Mouse (Mus musculus): ENCODE data around the gene Thsd7a.

The Thsd7a gene

DNA sequence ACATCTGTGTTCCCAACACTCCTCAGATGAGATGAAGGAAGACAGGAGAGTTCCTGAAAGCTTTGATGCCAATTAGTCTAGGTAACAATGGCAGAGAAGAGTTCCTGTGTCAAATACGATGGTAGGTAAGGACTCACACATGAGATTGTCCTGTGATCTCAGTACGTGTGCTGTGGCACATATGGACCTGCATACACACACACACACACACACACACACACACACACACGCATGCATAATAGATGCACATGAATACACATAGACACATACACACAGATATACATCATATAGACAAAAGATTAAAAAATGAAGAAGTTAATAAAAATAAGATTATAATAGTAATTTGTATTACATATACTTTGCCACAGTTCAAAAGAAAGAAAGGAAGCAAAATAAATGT, 56.0 kb downstream of the Thsd7a start:
- DNase-seq (ENCODE audit: low read depth, low spot score): no peak

DNA sequence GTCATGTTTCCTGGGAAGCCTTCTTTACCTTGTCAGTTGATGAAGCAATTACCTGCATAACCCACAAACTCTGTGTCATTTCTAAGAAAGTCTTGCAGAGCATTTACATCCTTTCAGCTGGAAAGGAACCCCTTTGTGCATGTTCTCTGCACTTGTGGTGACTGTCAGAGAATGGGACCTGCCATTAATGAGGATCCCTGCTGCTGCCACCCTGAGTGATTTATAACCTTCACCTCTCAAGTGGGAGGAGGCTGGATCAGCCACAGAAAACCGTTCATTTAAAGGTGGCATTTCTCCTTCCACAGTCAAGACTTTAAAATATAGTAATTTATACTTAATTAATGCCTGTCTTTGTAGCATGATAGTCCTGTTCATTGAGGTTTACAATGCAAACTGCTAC, 99.6 kb downstream of the Thsd7a start:
- DNase-seq (ENCODE audit: low read depth, low spot score): no peak

DNA sequence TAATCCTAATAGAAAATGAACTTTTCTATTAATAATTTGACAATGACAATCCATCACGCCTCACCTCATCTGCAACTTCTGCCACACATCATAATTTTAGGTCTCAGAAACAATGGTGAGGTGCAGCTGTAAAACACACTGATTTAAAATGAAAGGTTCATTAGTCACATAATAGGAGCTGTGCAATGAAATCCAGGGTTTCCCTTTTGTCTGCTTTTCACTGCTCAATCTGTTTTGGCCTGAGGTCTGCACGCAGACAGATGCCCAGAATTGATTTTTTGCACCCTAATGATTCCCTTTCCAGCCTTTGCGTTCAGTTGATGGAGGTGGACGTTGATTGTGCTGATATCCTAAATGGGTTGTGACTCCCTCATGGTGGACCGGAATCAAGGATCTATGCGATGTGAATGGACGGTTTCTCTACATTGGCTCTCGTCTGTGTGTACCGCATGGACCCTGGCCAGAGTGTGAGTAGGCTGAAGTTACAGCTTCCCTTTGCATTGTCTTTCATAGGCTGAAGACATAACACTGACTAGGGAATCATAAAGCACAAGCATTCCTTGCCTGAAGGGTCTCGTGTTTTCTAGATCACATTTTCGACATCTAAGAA, 120.5 kb downstream of the Thsd7a start:
- DNase-seq (ENCODE audit: low read depth, low spot score): no peak

DNA sequence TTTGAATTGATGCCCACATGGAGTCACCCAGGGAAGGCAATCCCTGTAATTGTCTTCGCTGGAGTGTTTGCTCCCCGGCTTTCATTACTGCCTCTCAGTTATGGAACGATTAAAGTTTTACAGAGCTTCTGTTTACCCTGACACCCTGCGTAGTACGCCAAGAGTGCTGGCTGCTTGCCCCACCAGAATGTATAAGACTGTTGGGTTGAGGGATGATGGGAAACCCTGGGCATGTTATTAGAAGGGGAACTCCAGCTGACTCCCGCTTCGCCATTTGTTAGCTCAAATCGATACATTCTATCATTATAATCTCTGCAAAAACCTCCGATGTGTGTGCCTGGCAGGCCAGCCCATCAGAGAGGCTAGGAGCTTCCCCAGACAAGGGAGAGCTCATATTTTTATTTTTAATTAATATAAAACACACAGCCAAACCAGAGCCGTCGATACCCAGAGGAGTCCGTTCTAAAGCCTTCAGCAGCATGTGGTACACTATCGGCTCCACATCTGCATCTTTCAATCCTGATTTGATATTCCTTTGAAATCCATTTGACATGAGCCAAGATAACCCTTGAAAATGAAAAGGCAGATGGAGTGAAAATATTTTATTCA, 142.5 kb downstream of the Thsd7a start:
- DNase-seq (ENCODE audit: low read depth, low spot score): no peak

DNA sequence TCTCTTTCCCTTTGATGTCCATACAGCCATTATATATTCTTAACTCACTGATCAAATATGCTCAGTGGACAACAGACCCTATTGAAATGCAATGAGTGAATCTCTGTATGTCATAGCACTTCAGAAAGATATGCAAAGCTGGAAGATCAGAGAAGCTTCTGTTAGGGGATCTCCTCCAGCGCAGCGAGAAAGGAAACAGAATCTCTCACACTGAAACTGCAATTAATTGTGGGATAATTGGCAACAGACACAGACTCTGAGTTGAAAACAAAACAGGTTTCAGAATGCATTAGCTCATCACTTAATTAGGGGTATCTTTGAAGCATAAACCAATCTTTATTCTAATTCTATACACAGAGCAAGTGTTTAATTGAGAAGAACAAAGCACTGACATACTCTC, 146.3 kb downstream of the Thsd7a start:
- no peak for DNase-seq (ENCODE audit: low read depth, low spot score)

DNA sequence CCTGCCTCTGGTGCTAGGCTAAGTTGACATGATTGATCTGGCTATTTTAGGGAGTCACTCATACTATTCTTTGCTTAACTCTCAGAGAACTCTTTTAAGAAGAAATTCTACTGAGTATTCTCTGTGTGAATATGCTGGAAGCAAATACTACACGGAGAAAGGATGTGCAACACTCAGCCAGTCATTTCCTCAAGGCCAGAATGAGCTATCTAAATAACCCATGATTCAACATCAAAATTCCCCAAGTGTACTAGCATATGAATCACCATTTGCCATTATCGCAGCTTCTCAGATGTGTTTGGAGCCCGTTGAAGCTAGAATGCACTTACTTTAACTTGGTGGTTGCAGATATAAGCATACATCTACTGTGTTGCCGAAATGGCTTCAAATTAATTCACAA, 147.0 kb downstream of the Thsd7a start:
- DNase-seq (ENCODE audit: low read depth, low spot score): no peak

DNA sequence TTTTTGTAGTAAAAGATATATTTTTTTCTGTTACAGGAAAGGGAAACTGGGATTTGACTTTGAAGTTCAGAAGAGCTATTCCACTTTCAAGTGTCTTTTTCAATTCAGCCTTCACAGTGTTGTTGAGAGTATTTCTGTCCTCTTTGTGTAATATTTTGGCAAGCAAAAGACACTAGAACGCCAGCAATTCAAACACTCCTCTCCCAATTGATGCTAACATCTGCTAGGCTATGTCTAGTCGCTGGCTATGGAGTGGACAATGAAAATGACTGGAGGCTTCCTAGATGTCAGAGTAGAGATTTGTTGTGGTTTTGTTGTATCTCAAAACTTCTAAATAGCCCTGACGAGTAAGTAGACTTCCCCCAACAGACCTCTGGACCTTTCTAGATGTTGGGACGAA, 164.8 kb downstream of the Thsd7a start:
- DNase-seq (ENCODE audit: low read depth, low spot score): no peak

DNA sequence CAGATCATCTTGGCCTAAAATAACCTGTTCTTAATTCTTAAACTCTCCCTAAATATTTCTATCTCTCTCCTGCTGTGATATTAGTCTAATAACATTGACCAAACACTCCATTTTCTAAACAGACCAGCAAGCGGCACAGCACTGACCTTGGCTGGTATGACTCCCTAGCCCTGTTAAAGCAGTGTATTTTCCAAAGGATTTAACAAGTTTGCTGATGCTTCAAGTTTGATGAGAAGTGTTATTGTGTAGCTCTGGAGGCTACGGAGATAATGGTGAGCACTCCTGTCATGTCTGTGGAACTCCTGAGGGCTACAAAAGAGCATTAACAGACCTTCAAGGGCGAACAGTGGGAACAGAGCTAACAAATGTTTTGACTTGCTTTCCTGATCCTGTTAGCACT, 168.1 kb downstream of the Thsd7a start:
- DNase-seq (ENCODE audit: low read depth, low spot score): no peak

DNA sequence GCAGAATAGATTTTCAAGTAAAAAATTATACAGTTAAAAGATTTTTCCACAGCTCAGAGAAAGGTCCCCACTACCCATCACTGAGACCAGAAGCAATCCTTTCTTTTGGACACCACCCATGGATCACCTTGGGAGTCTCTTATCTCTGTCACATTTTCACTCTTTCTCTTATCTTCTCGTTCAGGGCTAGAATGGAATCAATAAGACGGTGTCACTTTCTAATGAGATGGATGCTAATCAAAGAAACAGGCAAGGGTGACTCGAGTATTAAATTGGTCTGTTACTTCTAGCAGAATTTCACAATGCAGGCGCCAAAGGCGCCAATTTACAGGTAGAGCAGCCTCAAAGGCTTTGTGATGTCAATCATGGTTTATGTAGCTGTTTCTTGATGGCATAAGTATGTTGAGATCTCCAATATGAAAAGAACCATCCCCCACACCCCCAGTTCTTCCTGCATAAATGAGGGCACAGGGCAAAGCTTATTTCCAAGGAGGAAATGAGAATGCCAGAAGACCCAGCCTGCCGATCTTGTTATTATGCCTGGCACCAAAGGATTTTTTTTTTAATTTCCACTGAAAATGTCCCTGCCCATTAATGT, 173.5 kb downstream of the Thsd7a start:
- no peak for DNase-seq (ENCODE audit: low read depth, low spot score)

DNA sequence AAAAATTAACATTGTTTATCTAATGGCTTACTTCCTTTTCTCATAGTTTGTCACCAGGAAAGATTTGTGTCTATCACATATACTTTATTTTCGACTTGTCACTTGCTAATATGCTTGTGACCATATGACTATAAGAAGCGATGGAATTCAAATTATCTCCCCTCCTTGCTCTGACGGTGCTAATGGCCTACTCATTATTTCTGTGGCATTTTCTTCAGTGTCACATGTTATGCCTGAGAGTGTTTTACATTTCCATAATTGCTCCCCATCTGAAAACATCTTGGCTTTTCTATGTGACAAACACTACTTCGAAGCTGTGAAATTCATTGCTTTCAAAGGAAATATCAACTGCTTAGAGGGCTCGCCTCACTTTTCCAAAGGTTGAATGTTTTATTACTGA, 177.0 kb downstream of the Thsd7a start:
- no peak for DNase-seq (ENCODE audit: low read depth, low spot score)

DNA sequence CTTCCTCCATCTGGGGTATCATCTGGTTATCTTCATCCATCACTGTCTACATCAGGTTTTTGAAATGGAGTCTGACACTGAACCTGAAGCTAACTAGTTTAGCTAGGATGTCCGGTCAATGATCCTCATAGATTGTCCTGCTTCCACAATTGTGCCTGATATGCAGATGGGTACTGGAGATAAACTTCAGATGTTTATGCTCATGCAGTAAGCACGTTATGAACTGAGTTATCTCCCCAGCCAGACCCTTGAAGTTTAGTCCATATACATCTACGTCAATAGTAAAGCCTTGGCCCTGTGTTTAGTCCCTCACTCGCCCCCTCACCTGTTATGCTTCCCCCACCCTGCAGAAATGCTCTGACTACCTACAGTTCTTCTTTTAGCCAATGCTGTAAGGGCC, 184.1 kb downstream of the Thsd7a start:
- no peak for DNase-seq (ENCODE audit: low read depth, low spot score)

DNA sequence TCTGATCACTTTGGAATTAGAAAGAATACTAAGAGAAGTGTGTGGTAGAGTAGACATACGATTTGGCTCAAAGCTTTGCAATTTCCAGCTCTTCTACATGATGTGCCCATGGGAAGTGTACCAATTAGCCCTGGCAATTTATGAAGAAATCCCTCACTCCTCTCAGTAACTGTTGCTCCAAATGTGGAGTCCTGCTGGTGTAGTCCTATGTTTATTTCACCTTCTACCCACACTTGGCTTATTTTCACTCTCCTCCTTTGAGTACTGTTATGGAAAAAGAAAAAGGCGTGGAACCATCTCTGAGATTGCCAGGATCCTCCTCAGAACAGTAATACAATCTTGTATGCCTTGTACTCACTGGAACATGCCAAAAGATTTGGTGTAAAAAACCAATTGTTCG, 186.9 kb downstream of the Thsd7a start:
- DNase-seq (ENCODE audit: low read depth, low spot score): no peak

DNA sequence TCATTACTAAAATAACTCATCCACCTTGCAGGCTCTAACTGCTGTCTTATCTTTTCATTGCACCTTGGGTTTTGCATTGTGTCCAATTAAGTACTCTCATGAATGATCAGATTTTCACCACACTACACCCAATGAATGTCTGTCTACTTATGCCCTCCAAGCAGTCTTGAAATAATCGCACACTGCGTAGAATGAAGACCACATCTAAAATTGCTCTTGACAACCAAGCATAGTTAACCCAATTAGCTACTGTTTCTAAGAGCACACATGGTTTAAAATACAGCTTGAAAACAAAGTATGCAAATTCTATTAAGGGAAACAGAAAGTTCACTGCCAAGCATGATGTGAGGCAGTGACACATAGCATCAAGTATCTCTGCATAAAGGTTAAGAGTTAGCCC, 188.7 kb downstream of the Thsd7a start:
- DNase-seq (ENCODE audit: low read depth, low spot score): no peak

DNA sequence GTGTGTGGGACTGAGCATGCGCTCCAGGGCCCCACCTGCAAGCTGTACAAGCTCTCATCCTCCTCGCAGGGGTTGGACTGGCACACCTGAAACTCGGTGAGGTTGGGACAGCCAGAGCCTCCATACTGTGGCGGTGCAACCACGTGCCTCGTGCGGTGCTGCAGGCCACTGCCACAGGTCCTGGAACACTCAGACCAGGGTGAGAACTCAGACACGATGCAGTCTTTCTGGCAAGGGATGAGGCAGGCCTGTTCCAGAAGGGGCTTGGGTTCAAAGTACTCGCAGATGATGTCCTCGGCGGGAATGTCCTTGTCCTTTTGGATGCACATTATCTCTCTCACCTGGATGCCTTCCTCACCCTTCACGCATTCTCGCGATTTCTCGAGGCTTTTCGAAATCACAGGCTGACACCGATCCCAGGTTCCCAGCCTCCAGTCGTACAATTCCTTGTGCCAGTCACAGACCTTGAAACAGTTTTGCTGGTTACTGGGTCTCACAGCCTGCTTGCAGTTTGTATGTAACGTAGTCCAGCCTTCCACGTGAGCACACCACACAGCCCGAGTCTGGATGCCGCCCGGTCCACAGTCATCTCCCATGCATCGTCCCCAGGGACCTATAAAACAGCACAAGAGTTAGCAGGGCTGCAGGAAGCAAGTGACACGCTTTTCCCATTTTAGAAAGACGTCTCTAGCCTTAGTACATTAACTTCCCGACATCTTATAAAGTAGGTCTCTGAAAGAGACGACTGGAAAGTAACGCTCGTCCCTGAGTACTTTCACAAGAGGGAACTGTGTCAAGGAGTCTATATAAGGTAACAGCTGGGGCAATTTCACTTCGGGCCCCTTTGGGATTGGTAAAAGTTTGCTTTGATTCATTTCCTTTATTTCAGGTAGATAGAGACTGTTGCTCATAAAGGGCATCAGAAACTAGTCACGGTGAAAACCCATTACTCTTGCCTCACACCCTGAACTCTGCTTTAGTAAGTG, 193.8 kb downstream of the Thsd7a start:
- no peak for DNase-seq (ENCODE audit: low read depth, low spot score)

DNA sequence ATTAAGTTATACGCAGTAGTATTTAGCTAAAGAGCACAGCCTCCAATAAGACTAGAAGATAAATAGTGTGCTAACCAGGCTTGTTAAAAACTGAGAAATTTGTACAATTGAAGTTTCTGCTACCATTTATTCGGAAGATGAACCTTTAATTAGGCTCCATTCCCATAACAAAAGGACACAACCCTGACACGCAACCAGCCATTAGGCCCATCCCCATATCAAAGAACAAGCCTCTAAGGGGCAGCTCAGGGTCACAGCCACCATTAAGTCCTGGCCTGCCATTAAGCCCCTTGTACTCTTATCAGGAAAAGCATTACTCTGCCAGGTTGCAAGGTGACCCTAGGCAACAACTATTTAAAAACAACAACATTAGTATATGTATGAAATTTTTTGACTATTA, 198.0 kb downstream of the Thsd7a start:
- no peak for DNase-seq (ENCODE audit: low read depth, low spot score)

DNA sequence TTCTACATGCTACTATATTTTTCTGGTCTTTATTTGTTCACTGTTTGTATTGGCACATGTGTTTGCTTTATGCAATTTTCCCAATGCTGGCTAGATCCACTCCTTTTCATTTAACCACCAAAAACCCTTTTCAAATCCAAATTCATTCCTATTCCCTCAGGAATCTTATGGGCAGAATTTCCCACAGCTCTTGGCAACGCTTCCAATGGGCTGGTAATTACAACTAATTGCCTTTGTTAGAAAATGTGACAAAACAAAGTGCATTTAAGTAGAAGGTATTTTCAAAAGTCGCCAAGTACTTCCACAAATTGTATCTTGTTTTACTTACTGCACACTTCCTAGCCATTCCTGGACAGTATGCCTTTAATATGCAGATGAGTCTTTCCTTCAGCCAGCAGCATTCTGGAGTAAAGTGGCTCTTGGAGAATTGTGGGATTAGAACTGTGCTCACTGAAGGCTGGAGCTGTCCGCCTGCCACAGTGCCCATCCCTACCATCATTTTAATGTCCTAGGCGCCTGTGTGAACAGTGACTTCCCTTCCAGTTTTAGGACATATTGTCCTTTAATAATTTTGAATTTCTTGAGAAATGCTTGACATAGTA, 199.1 kb downstream of the Thsd7a start:
- no peak for DNase-seq (ENCODE audit: low read depth, low spot score)

DNA sequence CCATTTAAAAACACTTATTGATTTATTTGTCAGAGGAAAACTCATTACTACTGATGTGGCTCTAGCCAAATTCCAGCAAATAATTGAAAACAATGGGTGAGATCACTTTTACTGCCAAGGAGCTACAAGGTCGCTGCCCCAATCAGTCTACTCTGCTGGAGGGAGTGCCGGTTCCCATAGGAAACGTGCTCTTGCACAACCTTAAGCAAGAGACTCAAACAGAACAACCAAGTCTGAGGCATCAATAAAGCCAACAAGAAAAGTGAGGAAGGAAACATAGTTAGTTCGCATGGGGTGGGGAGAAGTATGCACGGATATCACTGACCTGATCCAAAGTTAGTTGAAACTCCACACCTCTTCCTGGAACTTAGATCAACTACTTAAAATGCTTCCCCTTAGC, 205.1 kb downstream of the Thsd7a start:
- DNase-seq (ENCODE audit: low read depth, low spot score): no peak

DNA sequence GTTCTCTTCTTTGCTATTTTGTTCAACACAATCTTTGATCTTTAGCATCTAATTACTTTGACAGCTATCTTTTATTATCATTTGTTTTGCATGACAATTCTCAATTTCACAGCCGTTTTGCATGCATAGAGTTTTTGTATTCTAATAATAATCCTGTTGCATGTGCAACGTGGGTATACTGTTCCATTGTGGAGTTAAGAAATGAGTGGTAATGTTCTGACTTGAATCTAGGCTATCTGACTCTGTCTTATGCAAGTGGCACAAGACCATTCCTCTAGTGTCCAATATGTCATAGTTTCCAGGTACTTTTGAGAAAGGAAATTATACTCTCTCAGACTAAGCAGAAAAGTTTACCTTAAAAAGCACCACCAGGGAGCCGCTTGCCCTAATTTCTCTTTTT, 206.7 kb downstream of the Thsd7a start:
- DNase-seq (ENCODE audit: low read depth, low spot score): no peak

DNA sequence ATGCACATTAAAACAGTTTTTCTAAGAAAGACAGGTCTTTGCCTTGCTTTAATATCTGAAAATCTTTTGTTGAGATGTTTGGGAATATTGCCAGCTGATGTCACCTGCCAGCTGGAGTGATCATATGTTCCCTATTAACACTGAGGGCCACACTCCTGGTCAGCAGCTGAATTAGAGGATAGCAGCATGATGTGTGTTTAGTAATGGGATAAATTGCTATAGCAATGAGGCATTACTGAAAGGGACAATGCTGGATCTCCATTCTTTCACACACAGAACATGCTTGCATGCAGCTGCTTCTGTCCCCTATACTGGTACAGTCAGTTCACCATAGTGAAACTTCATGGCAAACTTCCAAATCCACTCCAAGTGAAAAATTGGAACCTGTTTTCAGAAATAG, 230.1 kb downstream of the Thsd7a start:
- no peak for DNase-seq (ENCODE audit: low read depth, low spot score)

DNA sequence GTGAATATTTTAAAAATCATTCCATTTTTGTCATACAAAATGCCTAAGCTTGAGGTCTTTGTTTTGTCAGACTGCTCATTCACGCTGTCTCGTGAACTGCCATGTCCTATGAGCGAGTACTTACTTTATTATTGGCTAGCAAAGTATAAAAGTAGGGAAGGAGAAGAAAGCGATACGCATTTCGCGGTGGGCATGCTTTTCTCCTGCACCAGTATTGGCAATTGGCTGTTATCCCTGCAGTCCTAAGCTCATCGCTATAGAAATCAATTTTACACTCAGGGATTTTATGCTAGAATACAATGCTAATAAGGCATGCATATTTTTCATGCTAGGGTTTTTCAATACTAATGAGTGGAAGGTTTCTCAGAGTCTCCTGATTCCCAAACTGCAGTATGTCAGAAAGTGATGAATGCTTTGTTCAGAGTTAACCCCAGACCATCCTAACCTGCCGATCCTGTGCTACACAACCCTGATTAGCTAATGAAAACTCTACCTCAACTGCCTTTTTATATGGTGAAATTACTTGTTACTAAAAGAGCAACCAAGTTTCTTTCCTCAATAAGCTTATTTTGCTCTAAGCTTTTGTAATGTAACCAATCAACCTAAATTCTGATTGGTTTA, 230.8 kb downstream of the Thsd7a start:
- no peak for DNase-seq (ENCODE audit: low read depth, low spot score)

DNA sequence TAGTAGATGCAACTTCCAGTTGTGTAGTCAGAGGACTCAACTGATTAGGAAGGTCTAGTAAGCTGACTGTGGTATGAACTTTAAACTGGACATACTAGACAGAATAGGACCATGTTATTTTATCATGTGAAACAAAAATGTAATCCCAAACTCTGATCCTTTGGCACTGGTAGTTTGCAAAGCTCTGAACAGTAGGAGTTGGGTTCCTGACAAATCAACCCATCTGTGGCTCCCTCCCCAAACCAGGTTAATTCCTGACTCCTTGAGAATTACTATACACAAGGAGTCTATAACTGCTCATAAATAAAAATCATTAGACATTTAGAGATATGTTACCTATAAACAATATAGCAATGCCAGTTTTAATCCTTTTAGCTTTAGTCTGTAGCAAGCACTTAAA, 231.5 kb downstream of the Thsd7a start:
- DNase-seq (ENCODE audit: low read depth, low spot score): no peak

DNA sequence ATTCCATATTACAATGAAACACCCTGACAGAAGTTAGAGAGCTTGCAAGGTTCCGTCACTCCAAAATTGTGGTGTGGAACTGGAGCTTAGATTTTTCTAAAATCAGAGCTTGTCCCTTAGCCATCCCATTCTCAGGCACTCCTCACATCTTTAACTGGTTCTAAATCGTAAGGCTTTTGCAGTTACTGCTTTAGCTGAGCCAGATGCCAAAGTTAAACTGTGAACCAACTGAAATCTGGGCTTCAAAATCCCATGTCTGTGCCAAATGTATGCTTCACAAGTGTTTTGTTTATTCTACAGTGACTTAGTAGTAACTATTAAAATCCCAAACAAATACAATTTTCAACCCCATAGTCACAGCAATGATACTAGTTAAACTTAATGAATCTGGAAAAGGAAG, 242.3 kb downstream of the Thsd7a start:
- no peak for DNase-seq (ENCODE audit: low read depth, low spot score)
